In genomic region chr10:20123401-20123800, GRCm38 (mm10) we compare ENCODE assay signal across 8 mouse cellular contexts. TPM values are rescaled to one million over a fixed set of nuclear protein-coding genes. Genes with fewer than 3 reads are reported as not detected.
DNase-seq lines count a peak whose midpoint lies in the region; ATAC-seq and TF ChIP-seq lines count a peak whose summit lies in the region.

No protein-coding gene starts in this region.

- 0 out of 2 replicates have a peak, but pooled peaks have one; percentile 25 for TF ChIP-seq POLR2A in thymus, adult 2 months (IDR thresholded peaks at IDR 0.05; ENCODE audit: control insufficient read depth, extremely low read depth, insufficient read depth, low read length, poor library complexity)

- H3K27ac ChIP-seq in layer of hippocampus, adult 2 months = peak overlapping the region; percentile 46; the same call in 1 of the 2 replicates
- peak overlapping the region; percentile 19; the same call in 1 of the 2 replicates for H3K27ac ChIP-seq in thymus, adult 2 months (ENCODE audit: control insufficient read depth, insufficient read depth, low read length)

- no peak for DNase-seq in layer of hippocampus, adult 2 months (ENCODE audit: low spot score in 2 of 2)
- no peak for DNase-seq in layer of hippocampus, adult 8-10 months (ENCODE audit: low spot score in 2 of 2)
- DNase-seq in heart, postnatal 10 days = peak; percentile 39 to 50
- DNase-seq in lung, postnatal 14 days = peak; percentile 30
- peak; percentile 72 for DNase-seq in thymus, adult 2 months
- DNase-seq in ovary, adult 18-20 months (ENCODE audit: low spot score) = no peak
- DNase-seq in ovary, postnatal 36 days (ENCODE audit: low spot score) = no peak

- intact Hi-C loops in heart, postnatal 10 days (cut with DNase I) = loop anchor here (10.0 kb wide), 1 partner anchor 409 kb away; the partner anchor contains the start of gene Il20ra

- no peak overlapping the region for H3K4me3 ChIP-seq in layer of hippocampus, adult 2 months
- H3K4me3 ChIP-seq in thymus, adult 2 months (ENCODE audit: control insufficient read depth, insufficient read depth, low read length) = no peak overlapping the region

- peak; percentile 79 for ATAC-seq in activated CD4-positive, CD25-positive, alpha-beta regulatory T cell, adult 4 months

- H3K4me1 ChIP-seq in thymus, adult 2 months (replicated peaks; ENCODE audit: control insufficient read depth, insufficient read depth, low read length) = peaks cover 30% of the 10 kb centered on the region

- 19% methylated on average over 9 of the region's 9 CpGs for WGBS in thymus, adult 2 months

- H3K36me3 ChIP-seq in thymus, adult 2 months (ENCODE audit: control insufficient read depth, insufficient read depth, low read length) = no peaks in the 10 kb centered on the region

- H3K27me3 ChIP-seq in thymus, adult 2 months (ENCODE audit: control insufficient read depth, insufficient read depth, low read length) = no peaks in the 10 kb centered on the region

- no peak for TF ChIP-seq CTCF in layer of hippocampus, adult 2 months (conservative IDR thresholded peaks at IDR 0.05)
- no peak for TF ChIP-seq CTCF in thymus, adult 2 months (IDR thresholded peaks at IDR 0.05; ENCODE audit: borderline replicate concordance, control insufficient read depth, extremely low read depth, insufficient read depth, low read length, poor library complexity)

RNA-seq across cellular contexts. Expression of gene Map7, which starts 24.9 kb away (rescaled TPM):
- 100 to 1,000 TPM; 109 to 127 TPM for total RNA-seq in layer of hippocampus, adult 2 months (2021)
- 100 to 1,000 TPM; 106 to 165 (median 135) TPM for total RNA-seq in layer of hippocampus, adult 8-10 months (2022)
- polyA plus RNA-seq in activated CD4-positive, CD25-positive, alpha-beta regulatory T cell, adult 4 months (2017; shearing (Covaris generic)) = 1 to 10 TPM; 4.8 to 5.2 TPM
- total RNA-seq in heart, postnatal 10 days (2021) = 10 to 100 TPM; 13.6 to 15.8 TPM
- 6.9 and 9.8 TPM in 2 replicates for polyA plus RNA-seq in thymus, adult 2 months (2012; rRNA removed)

Comparison
In these comparisons a context has a peak if more than half of its experiments do, and no peak if none do; other contexts are left out.
1. DNase-seq: peak in heart, postnatal 10 days (2 of 2), lung, postnatal 14 days (single experiment) and thymus, adult 2 months (single experiment); none in layer of hippocampus, adult 2 months (0 of 2), layer of hippocampus, adult 8-10 months (0 of 2), ovary, adult 18-20 months (single experiment) and ovary, postnatal 36 days (single experiment).
2. RNA of gene Map7, which starts 24.9 kb away (total RNA-seq): 106 to 165 TPM in layer of hippocampus, adult 8-10 months and 109 to 127 TPM in layer of hippocampus, adult 2 months; 13.6 to 15.8 TPM in heart, postnatal 10 days; every median in the first group is over 4 times any median in the second.